ENCODE assay signal across 10 mouse cellular contexts in the genomic region with DNA sequence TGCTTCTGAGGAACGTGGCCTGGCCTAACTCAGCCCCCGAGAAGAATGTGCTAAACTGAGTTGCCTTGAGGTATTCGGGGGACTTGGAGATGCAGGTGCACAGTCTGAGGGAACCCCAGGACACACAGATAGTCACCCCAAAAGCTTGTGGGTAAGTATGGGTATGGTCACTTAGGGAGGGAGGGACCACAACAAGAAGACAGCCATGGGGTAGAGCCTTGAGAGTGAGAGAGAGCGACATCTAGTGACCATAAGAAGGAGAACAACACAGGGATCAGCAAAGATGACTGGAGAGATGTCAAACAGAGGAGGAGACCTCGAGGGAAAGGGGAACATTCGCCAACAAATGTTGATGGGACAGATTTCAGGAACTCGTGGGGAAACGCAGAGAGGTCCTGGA. TPM values are rescaled to one million over a fixed set of nuclear protein-coding genes. Genes with fewer than 3 reads are reported as not detected.
DNase-seq lines count a peak whose midpoint lies in the region; ATAC-seq and TF ChIP-seq lines count a peak whose summit lies in the region.
"Had no signal": no experiment of that assay in that cellular context is flagged by ENCODE, and none has a peak within 500 bp of the region (broad histone marks: within the 10 kb centered on the region; RNA-seq: fewer than 3 reads in every experiment).

No protein-coding gene starts in this region.

- no peaks in the 10 kb centered on the region for H3K36me3 ChIP-seq in ES-E14 (ENCODE audit: control insufficient read depth, insufficient read depth, low read length, poor library complexity, severe bottlenecking)

- no peak overlapping the region for H3K27ac ChIP-seq in ES-E14 (ENCODE audit: insufficient read depth, low read depth, low read length, poor library complexity, severe bottlenecking)

- peak; percentile 53 to 64; a peak in 2 of 4 replicates for ATAC-seq in hematopoietic stem cell, adult 5-6 weeks (replicated peaks in 1 of 2; ENCODE audit: insufficient read depth in 1 of 2, low FRiP score in 2 of 2, low TSS enrichment in 1 of 2, low read depth in 1 of 2, poor library complexity in 2 of 2, severe bottlenecking in 2 of 2)

- H3K9ac ChIP-seq in ES-E14 (ENCODE audit: insufficient read depth, low read depth, low read length, poor library complexity, severe bottlenecking): no peak overlapping the region

- H3K4me3 ChIP-seq in ES-E14 (ENCODE audit: insufficient read depth in 1 of 2, low read depth in 1 of 2, low read length in 2 of 2, poor library complexity in 1 of 2, severe bottlenecking in 1 of 2): no peak overlapping the region

- H3K4me1 ChIP-seq in ES-E14 (ENCODE audit: control insufficient read depth in 2 of 2, insufficient read depth in 2 of 2, low read length in 2 of 2, poor library complexity in 1 of 2): no peaks in the 10 kb centered on the region

- no peaks in the 10 kb centered on the region for H3K9me3 ChIP-seq in ES-E14 (ENCODE audit: control insufficient read depth, insufficient read depth, low read depth, low read length)

- in situ Hi-C loops in ES-E14 (cut with MboI; ENCODE audit: low sequenced_read_pairs in 2 of 2, unreplicated experiment in 2 of 2): no loop called here

- DNase-seq in adrenal gland, adult 2 months: peak; percentile 11
- DNase-seq in adrenal gland, adult 8-10 months: no peak
- peak; percentile 24 for DNase-seq in kidney, adult 9 months
- no peak for DNase-seq in kidney, postnatal 10 days
- DNase-seq in ES-E14 (ENCODE audit: low read depth, low spot score): peak; percentile 35
- no peak for DNase-seq in MN1 (ENCODE audit: low spot score)
- DNase-seq in adipocyte (ENCODE audit: low spot score): no peak

TF ChIP-seq in ES-E14, 5 proteins besides CTCF, POLR2A, EP300 and RAD21:
- no peak for TF ChIP-seq MAFK (IDR thresholded peaks at IDR 0.05; ENCODE audit: insufficient read depth, low read depth, low read length)
- peak; percentile 36; the same call in 1 of the 2 replicates for TF ChIP-seq ZC3H11A (IDR thresholded peaks at IDR 0.05; ENCODE audit: borderline replicate concordance, low read depth, low read length)

RNA-seq across cellular contexts. Expression of a gene that starts 37.2 kb away (rescaled TPM):
- total RNA-seq in adrenal gland, adult 2 months (2021): 1 to 10 TPM; 5.5 to 7.5 TPM
- polyA plus RNA-seq in adrenal gland, adult 2 months (2012; rRNA removed): 0.88 and 1.1 TPM in 2 replicates
- 10 to 100 TPM in 2 of 4 experiments, 1 to 10 TPM in 2; 7.0 to 14.0 (median 9.5) TPM for total RNA-seq in adrenal gland, adult 8-10 months (2022)
- total RNA-seq in ES-E14 (2012; rRNA removed): not detected in 2 replicates
- not detected in 2 replicates for total RNA-seq in hematopoietic stem cell, adult 5-6 weeks (2017)

RNA-seq across cellular contexts. Expression of a gene that starts 55.5 kb away (rescaled TPM):
- total RNA-seq in adrenal gland, adult 2 months (2021): not detected
- polyA plus RNA-seq in adrenal gland, adult 2 months (2012; rRNA removed): not detected in 2 replicates
- not detected for total RNA-seq in adrenal gland, adult 8-10 months (2022)
- total RNA-seq in ES-E14 (2012; rRNA removed): not detected in 2 replicates
- not detected in 2 replicates for total RNA-seq in hematopoietic stem cell, adult 5-6 weeks (2017)
- polyA plus RNA-seq: neural tube, embryonic 11.5 days; thymus, postnatal 0 days had no signal

Comparison
In these comparisons a context has a peak if more than half of its experiments do, and no peak if none do; other contexts are left out.
1. DNase-seq: peak in adrenal gland, adult 2 months (single experiment), kidney, adult 9 months (single experiment) and ES-E14 (single experiment); none in adrenal gland, adult 8-10 months (single experiment), kidney, postnatal 10 days (single experiment), MN1 (single experiment) and adipocyte (single experiment).